Mouse (Mus musculus): Measurements from ENCODE around the gene Ubtf.

Gene Ubtf

DNA sequence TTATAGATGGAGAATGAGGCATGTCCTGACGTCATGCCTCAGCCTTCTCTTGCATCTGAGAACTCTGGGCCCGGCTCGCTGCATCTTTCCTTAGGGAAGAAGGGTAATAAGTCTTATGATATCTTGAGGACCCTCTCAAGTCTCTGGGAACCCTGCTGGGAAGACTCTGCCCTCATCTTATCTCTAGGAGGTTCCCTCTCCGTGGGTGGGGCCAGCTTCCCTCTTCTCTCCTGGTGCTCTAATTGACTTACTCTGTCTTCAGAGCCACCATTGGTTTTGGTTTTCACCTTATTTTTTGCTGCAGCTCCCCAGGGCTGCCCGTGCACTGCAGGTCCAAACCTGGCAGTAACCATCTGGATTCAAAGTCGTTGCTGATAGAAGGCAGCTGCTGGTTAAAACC is 61.4 kb downstream of the Ubtf start:
- DNase-seq (ENCODE audit: low spot score) = no peak

DNA sequence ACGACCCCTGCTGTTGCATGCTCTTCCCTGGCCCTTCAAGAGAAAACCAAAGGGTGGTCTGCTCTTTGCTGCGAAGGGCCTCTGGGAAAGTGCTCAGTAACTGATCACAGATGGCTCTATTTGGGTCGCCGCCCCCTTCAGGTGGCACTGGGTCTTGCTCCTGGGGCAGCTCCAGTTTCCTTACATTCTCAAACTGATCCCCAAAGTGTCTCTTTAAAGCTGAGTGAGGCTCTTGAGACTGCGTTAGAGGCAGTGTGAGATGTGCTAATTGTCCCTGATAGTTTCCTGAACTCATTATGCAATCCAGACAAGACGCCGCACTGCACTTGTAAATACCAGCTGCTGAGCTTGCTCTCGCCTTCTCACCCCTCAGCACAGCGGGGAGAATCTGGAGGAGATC is 62.0 kb downstream of the Ubtf start:
- no peak for DNase-seq (ENCODE audit: low spot score)

Measured in MN1 (cell line).